Mouse (Mus musculus): ENCODE results near the gene Agtpbp1.

DNA sequence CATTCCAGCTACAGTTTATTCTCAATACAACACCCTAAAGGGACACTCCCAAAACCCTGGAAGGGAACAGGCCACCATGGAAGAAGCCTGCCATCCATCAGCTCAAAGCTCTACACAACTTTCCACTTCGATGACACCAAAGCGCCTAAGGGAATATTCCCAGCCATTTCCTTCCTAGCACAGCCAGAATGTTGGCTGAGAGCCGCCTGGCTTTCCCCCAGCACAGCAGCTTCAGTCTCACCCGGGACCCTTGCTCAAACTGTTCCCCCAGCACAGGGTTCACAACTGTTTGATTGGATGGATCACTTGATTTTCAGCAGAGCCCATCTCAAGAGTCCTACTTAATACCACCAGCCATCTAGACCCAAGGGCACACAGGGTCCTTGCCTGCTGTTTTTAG is 37.3 kb downstream of the Agtpbp1 start:
- TF ChIP-seq POLR2A (IDR thresholded peaks at IDR 0.05; ENCODE audit: low read depth, low read length), result no peak
- no peak for TF ChIP-seq CTCF (IDR thresholded peaks at IDR 0.05; ENCODE audit: extremely low read depth, insufficient read depth, insufficient read length, insufficient replicate concordance)
